Mouse (Mus musculus): ENCODE measurements around the gene Setx.
"Not testable (repeated sequence)": the region's sequence is repeated elsewhere in the genome, so short reads cannot be mapped to it uniquely, and the experiment has no call there.

Gene Setx

DNA sequence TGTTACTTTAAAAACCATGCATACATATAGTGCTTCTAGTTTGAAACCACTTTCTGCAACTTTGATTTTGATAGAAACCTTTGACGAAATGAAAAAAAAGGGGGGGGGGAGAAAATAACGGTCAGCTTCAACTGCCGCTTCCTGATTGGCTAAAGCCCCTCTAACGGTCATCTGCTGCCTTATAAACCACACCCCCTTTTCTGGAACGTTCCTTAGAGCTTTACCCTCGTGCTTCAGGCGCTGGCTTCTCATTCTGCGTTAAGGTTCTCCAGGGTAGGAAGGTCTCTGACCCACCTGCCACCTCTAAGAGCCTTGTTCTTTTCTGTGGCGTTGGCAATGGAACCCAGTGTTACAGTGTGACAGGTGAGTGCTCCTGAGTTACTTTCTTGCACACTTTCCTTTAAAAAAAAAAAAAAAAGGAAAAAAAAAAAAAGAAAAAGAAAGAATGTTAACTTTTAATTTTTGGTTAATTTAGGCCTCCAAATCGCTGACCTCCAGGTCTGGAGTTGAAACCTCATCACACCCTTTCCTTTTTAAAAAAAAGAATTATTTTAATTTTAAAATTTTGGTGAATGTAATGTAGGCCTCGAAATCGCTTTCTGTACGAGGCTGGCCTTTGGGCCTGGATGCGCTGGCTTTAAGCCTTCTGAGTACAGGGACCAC, at the start of gene Setx:
Gene Setx (plus strand): TSS at position 275 of the 663 bp plus-strand sequence.
- no peak for DNase-seq (ENCODE audit: extremely low read depth, insufficient read length, low spot score)

DNA sequence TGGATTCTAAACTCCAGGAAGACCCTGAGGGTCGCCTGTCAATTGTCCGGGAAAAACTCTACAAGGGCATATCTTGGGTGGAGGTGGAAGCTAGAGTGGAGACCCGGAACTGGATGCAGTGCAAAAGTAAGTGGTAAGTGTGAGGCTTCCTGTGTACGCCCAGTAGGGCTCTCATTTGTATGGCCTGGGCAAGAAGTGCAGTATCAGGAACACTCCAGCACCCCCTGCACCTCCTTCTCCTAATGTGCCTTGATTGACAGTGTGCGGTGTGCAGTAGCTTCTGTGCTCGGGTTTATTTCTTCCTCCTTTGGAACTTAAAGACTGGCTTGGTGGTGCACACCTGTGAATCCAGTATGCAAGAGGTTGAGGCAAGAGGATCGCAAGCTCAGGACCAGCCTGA, 49.3 kb upstream of the Setx start:
- no peak for DNase-seq (ENCODE audit: extremely low read depth, insufficient read length, low spot score)

DNA sequence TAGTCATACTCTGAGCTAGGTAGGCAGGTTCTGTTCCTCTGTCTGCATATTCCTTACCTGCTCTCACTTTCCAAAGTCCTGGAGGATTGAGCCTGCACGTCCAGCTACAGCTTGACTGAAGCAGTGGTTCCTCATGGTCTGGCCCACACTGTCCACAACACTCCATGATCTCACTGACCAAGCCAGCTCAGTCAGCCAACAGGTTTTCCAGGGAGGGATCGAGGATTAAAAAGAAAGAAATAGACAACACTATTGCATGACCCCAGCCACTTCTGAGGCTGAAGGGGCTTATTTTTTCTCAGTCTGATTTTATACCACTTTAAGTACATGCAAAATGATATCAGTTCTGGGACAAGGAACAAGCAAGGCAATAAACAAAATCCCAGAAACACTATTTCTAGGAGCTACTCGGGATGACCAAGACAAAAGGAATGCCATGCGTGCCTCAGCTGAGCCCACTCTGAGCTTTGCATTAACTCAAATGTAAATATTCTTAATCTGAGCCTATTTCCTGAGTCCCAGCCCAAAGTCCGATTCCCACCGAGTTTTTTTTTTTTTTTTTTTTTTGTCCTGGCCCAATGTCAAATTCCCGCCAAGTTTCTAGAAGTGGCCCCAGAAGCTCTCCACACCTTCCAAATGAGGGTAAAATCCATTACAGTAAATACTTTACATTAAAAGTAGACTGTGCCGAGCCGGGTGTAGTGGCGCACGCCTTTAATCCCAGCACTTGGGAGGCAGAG, 48.5 kb upstream of the Setx start:
- no peak for DNase-seq (ENCODE audit: extremely low read depth, insufficient read length, low spot score)

- no peak for DNase-seq (ENCODE audit: extremely low read depth, insufficient read length, low spot score)
These were observed 47.8 kb upstream of the Setx start for GRCm38 (mm10) chr2:29076226-29076625.

GRCm38 (mm10) chr2:29081965-29082364, 42.0 kb upstream of the Setx start:
- DNase-seq (ENCODE audit: extremely low read depth, insufficient read length, low spot score), result no peak

- DNase-seq (ENCODE audit: extremely low read depth, insufficient read length, low spot score), result no peak
These were observed 38.0 kb upstream of the Setx start for GRCm38 (mm10) chr2:29086026-29086425.

- not testable (repeated sequence) for DNase-seq (ENCODE audit: extremely low read depth, insufficient read length, low spot score)
These were observed 34.7 kb upstream of the Setx start for GRCm38 (mm10) chr2:29089276-29089675.

- no peak for DNase-seq (ENCODE audit: extremely low read depth, insufficient read length, low spot score)
These were observed 28.3 kb upstream of the Setx start for GRCm38 (mm10) chr2:29095674-29096073.

GRCm38 (mm10) chr2:29096751-29097150, 27.2 kb upstream of the Setx start:
- DNase-seq (ENCODE audit: extremely low read depth, insufficient read length, low spot score), result no peak

DNA sequence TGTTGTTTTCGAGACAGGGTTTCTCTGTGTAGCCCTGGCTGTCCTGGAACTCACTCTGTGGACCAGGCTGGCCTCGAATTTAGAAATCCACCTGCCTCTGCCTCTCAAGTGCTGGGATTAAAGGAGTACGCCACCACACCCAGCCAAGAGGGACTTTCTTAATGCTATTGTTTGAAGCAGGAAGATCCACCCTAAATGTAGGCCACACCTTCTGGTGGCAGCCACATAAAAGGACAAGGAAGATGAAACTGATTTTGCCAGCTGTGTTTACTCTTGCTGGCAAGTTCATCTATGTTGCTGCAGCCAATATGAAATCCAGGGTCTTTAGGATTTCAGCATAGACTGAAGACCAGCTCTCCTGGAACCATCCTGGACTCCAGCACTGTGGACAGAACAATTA, 26.5 kb upstream of the Setx start:
- DNase-seq (ENCODE audit: extremely low read depth, insufficient read length, low spot score), result no peak

GRCm38 (mm10) chr2:29097955-29098354, 26.0 kb upstream of the Setx start:
- DNase-seq (ENCODE audit: extremely low read depth, insufficient read length, low spot score), result not testable (repeated sequence)

DNA sequence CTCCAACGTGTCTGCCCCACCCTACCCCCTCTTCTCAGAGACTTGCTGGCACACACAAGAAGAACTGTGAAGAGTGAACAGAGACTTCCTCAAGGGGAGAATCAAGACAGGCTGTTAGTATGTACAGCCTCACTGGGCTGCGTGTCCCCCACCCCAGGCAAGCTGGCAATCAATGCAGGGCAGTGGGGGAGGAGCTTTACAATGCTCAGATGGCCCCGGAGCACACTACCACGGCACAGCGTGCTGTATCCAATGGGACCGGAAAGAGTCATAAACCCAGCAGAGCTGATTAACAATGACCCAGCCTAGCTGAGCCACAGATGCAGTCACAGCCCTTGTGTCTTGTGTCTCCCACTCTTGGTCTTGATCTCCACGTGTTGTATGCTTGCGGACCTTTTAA, 25.2 kb upstream of the Setx start:
- DNase-seq (ENCODE audit: extremely low read depth, insufficient read length, low spot score), result no peak

- DNase-seq (ENCODE audit: extremely low read depth, insufficient read length, low spot score), result no peak
These were observed 24.3 kb upstream of the Setx start for GRCm38 (mm10) chr2:29099646-29100045.

DNA sequence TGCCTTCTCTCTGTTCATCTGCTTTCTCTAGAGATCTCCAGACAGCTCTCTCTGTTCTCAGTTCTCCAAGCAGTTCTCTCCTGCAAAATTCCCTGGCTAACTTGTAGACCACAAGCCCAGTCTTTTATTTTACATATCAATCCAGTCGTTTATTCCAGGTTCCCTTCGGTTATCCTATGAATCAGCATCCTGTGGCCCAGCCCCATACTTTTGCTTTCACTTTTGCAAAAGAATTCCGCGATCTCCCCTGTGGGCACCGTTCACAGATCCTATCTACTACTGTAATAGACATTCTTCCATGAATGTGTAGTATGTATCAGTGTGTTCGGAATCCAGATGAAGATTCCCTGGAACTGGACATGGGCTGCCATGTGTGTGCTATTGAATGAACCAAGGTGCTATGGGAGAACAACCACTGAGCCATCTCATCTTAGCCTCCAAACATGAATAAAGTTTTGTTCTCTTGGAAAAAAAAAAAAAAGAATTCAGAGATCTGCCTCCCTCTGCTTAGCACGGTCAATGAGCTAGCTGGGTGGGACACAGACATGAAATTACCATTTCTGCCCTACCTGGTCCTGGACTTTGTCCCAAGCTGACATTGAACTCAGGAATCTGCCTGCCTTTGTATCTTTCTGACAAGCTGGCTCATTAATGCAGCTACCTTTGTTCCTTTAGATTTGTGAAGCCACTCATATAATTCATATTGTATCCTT, 23.0 kb upstream of the Setx start:
- DNase-seq (ENCODE audit: extremely low read depth, insufficient read length, low spot score), result peak; percentile 41

- not testable (repeated sequence) for DNase-seq (ENCODE audit: extremely low read depth, insufficient read length, low spot score)
These were observed 21.3 kb upstream of the Setx start for GRCm38 (mm10) chr2:29102416-29103377.

- DNase-seq (ENCODE audit: extremely low read depth, insufficient read length, low spot score), result no peak
These were observed 3.0 kb upstream of the Setx start for GRCm38 (mm10) chr2:29120969-29121368.

DNA sequence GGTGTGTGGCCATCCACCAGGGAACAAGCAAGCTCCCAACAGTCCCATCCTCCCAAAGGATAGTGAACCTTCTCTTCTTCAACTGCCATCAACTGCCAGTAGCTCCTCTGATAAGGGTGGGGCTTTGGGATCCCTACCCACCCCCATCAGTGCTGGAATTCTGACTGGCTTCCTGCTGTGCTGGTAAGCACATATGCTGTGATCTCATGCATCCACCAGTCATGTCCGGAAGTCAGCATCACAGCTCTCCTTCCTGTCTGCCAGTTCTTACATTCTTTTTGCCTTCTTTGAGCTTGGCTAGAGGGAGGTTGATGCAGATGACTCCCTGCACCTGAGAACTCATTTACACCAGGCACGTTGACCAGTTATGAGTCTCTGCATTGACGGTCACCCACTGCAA, 1.5 kb upstream of the Setx start:
- no peak for DNase-seq (ENCODE audit: extremely low read depth, insufficient read length, low spot score)

DNA sequence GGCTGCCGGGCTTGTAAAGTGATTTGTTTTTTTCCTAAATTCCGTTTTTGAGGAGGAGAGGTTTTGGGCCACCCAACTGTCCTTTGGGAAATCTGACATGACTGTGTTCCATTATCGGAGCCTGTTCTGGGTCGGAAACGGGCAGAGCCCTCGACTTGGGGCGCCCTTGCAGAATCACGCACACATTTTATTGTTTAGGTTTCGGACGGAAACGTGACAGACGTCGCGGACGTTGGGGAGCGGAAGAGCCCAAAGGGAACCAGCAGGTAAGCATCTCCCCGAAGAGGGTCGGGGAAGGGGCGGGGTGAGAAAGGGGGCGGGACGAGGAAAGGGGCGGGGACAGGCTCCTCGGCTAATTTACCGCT, 572 bp downstream of the Setx start:
- no peak for DNase-seq (ENCODE audit: extremely low read depth, insufficient read length, low spot score)

DNA sequence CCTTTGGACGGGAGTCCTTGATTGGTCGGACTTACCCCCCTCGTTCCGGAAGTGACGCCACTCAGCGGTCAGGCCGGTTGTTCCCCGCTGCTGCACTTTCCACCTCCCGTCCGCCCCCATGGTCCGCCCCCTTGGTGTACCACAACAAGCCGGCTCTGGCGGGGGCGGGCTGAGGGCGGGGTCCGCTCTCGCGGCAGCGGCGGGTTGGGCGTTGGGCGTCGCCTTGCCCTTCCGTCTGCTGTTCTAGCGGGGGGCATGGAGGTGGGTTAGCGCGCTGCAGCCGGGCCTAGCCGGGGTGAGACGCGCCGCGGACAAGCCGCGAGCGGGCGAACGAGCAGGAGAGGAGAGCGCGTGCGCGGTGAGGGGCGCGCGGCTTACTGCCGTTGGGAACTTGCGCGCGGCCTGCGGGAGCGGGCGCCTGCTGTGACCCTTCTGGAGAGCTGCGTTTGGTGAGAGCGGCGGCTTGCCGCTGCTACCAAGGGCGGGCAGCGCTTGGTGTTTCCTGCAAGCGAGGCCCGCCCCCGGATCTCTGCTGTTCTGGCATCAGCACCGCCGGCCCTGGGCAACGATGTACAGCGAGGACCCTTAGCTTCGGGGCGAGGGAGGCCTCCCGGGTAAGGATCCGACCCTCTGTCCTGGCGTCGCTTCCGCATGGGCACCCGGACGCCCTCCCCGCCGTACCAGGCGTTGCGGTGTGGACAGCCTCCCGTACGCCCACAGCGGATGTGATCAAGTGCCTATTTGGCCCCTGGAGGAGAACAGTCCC, 1.1 kb downstream of the Setx start:
- DNase-seq (ENCODE audit: extremely low read depth, insufficient read length, low spot score), result peak; percentile 99
